Mouse (Mus musculus): ENCODE measurements around the gene Mthfd1. TPM values are rescaled to one million over a fixed set of nuclear protein-coding genes. Genes with fewer than 3 reads are reported as not detected.
A peak's percentile ranks its signal among the peaks of the same experiment; 100 is the strongest.

Mthfd1 gene
- polyA plus RNA-seq, 1 experiment = 20.9 TPM

GRCm38 (mm10) chr12:76324679-76325431 is 69.8 kb downstream of the Mthfd1 start, which contains the start of gene Akap5:
Gene Akap5 (plus strand): TSS chr12:76324891.
- H3K27ac ChIP-seq (ENCODE audit: control insufficient read depth, insufficient read depth, low read length) = no peak within 1 kb of the TSS
- H3K4me1 ChIP-seq (replicated peaks; ENCODE audit: control insufficient read depth, insufficient read depth, low read length) = peaks cover 8% of the 10 kb centered on the region; the same call in 1 of the 2 replicates
- TF ChIP-seq CTCF (IDR thresholded peaks at IDR 0.05; ENCODE audit: borderline replicate concordance, control insufficient read depth, extremely low read depth, insufficient read depth, low read length, poor library complexity) = no peak
- no peak for TF ChIP-seq POLR2A (IDR thresholded peaks at IDR 0.05; ENCODE audit: control insufficient read depth, extremely low read depth, insufficient read depth, low read length, poor library complexity)
- H3K4me3 ChIP-seq (ENCODE audit: control insufficient read depth, insufficient read depth, low read length) = peak within 1 kb of the TSS; percentile 46
- peak; percentile 57 for DNase-seq
- WGBS = 7% methylated on average over 53 of the region's 53 CpGs
- H3K27me3 ChIP-seq (ENCODE audit: control insufficient read depth, insufficient read depth, low read length) = no peaks in the 10 kb centered on the region
- H3K36me3 ChIP-seq (ENCODE audit: control insufficient read depth, insufficient read depth, low read length) = no peaks in the 10 kb centered on the region

DNA sequence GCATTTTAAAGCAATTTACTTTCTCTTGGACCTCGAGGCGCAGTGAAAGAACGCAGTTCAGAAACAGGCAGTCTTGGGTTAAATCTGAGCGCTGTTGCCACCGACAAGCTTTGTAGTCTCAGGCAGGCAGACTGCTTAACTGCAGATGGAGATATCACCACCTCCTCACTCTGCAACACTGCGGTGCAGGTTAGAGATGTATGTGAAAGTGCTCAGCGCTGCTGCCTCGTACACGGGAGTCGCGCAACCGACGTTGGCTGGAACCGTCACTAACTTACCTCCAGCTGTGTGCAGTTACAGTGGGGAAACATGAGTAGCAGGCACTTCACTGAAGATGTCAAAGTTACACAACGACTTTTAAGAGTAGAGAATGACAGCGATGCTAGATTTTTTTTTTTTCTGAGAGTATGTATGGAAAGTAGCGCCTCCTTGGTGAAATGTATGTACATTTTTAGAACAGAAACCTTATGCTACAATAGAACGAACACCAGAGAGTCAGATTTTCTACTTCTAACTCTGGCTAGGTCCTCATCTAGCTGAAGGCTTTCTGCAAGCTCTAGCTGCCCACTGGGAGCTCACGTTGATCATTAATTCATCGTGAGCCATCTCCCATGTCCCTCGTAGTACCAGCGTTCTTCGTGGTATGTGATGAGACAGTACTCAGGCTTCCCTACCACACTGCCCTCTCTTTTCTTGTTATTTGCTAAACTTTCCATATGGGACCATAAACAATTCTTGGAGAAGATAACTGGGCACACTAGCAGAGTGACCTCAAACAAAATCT is 71.5 kb downstream of the Mthfd1 start:
- Histone ChIP-seq H3K36me3 (ENCODE audit: control insufficient read depth, insufficient read depth, low read length) (no peaks in the 10 kb centered on the region), H3K27ac (ENCODE audit: control insufficient read depth, insufficient read depth, low read length) (no peak overlapping the region), H3K4me1 (replicated peaks; ENCODE audit: control insufficient read depth, insufficient read depth, low read length) (peaks cover 8% of the 10 kb centered on the region; the same call in 1 of the 2 replicates), H3K27me3 (ENCODE audit: control insufficient read depth, insufficient read depth, low read length) (no peaks in the 10 kb centered on the region), H3K4me3 (ENCODE audit: control insufficient read depth, insufficient read depth, low read length) (no peak overlapping the region)
- WGBS = 94% methylated on average over 23 of the region's 23 CpGs
- no peak for DNase-seq
- TF ChIP-seq CTCF (IDR thresholded peaks at IDR 0.05; ENCODE audit: borderline replicate concordance, control insufficient read depth, extremely low read depth, insufficient read depth, low read length, poor library complexity) = no peak
- no peak for TF ChIP-seq POLR2A (IDR thresholded peaks at IDR 0.05; ENCODE audit: control insufficient read depth, extremely low read depth, insufficient read depth, low read length, poor library complexity)

DNA sequence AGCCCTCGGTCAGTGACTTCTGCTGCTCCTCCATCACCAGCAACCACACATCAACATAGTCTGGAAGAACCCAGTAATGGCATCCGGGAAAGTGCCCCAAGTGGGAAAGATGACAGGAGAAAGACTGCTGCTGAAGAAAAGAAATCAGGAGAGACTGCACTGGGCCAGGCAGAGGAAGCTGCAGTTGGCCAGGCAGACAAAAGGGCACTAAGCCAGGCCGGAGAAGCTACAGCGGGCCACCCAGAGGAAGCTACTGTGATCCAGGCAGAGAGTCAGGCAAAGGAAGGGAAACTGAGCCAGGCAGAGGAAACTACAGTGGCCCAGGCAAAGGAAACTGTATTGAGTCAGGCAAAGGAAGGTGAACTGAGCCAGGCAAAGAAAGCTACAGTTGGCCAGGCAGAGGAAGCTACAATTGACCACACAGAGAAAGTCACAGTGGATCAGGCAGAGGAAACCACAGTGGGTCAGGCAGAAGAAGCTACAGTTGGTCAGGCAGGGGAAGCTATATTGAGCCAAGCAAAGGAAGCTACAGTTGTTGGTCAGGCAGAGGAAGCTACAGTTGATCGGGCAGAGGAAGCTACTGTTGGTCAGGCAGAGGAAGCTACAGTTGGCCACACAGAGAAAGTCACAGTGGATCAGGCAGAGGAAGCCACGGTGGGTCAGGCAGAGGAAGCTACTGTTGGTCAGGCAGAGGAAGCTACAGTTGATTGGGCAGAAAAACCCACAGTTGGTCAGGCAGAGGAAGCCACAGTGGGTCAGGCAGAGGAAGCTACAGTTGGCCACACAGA is 73.7 kb downstream of the Mthfd1 start:
- H3K27ac ChIP-seq (ENCODE audit: control insufficient read depth, insufficient read depth, low read length) = no peak overlapping the region
- 74% methylated on average over 6 of the region's 6 CpGs for WGBS
- H3K36me3 ChIP-seq (ENCODE audit: control insufficient read depth, insufficient read depth, low read length) = no peaks in the 10 kb centered on the region
- H3K4me3 ChIP-seq (ENCODE audit: control insufficient read depth, insufficient read depth, low read length) = no peak overlapping the region
- H3K27me3 ChIP-seq (ENCODE audit: control insufficient read depth, insufficient read depth, low read length) = no peaks in the 10 kb centered on the region
- TF ChIP-seq POLR2A (IDR thresholded peaks at IDR 0.05; ENCODE audit: control insufficient read depth, extremely low read depth, insufficient read depth, low read length, poor library complexity) (no peak), CTCF (IDR thresholded peaks at IDR 0.05; ENCODE audit: borderline replicate concordance, control insufficient read depth, extremely low read depth, insufficient read depth, low read length, poor library complexity) (no peak)
- H3K4me1 ChIP-seq (replicated peaks; ENCODE audit: control insufficient read depth, insufficient read depth, low read length) = peaks cover 8% of the 10 kb centered on the region; the same call in 1 of the 2 replicates
- DNase-seq = no peak

DNA sequence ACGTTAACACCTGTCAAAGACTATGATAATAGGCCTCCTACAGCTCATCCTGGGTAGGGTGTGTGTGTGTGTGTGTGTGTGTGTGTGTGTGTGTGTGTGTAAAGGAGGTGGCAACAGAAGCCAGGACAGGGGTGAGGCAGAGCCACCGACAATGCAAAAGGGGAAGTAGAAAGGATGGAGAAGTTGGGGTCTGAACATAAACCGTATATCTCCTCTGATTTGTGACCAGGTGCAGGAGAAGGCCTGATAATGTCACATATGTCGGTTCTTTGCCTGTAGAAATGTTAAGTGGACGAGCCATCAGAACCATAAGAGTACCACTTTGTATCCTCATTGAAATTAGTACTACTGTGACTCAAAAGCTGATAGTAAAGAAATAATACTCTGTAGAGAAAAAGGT is 78.6 kb downstream of the Mthfd1 start:
- WGBS = 58% methylated on average over 5 of the region's 5 CpGs
- no peak overlapping the region for H3K4me3 ChIP-seq (ENCODE audit: control insufficient read depth, insufficient read depth, low read length)
- H3K27me3 ChIP-seq (ENCODE audit: control insufficient read depth, insufficient read depth, low read length) = no peaks in the 10 kb centered on the region
- TF ChIP-seq CTCF (IDR thresholded peaks at IDR 0.05; ENCODE audit: borderline replicate concordance, control insufficient read depth, extremely low read depth, insufficient read depth, low read length, poor library complexity) (no peak), POLR2A (IDR thresholded peaks at IDR 0.05; ENCODE audit: control insufficient read depth, extremely low read depth, insufficient read depth, low read length, poor library complexity) (no peak)
- H3K27ac ChIP-seq (ENCODE audit: control insufficient read depth, insufficient read depth, low read length) = no peak overlapping the region
- no peaks in the 10 kb centered on the region for H3K36me3 ChIP-seq (ENCODE audit: control insufficient read depth, insufficient read depth, low read length)
- 0 out of 2 replicates have a peak, but pooled peaks cover 1% of the 10 kb centered on the region for H3K4me1 ChIP-seq (replicated peaks; ENCODE audit: control insufficient read depth, insufficient read depth, low read length)
- DNase-seq = no peak

- Histone ChIP-seq H3K27me3 (ENCODE audit: control insufficient read depth, insufficient read depth, low read length) (no peaks in the 10 kb centered on the region), H3K36me3 (ENCODE audit: control insufficient read depth, insufficient read depth, low read length) (no peaks in the 10 kb centered on the region), H3K4me1 (replicated peaks; ENCODE audit: control insufficient read depth, insufficient read depth, low read length) (0 out of 2 replicates have a peak, but pooled peaks cover 2% of the 10 kb centered on the region), H3K27ac (ENCODE audit: control insufficient read depth, insufficient read depth, low read length) (no peak overlapping the region), H3K4me3 (ENCODE audit: control insufficient read depth, insufficient read depth, low read length) (no peak overlapping the region)
- 93% methylated on average over 5 of the region's 5 CpGs for WGBS
- DNase-seq = no peak
- TF ChIP-seq POLR2A (IDR thresholded peaks at IDR 0.05; ENCODE audit: control insufficient read depth, extremely low read depth, insufficient read depth, low read length, poor library complexity) (no peak), CTCF (IDR thresholded peaks at IDR 0.05; ENCODE audit: borderline replicate concordance, control insufficient read depth, extremely low read depth, insufficient read depth, low read length, poor library complexity) (no peak)
Measured at GRCm38 (mm10) chr12:76335641-76336040, 80.5 kb downstream of the Mthfd1 start.
